10 mouse cellular contexts compared by ENCODE assay signal in the genomic region with DNA sequence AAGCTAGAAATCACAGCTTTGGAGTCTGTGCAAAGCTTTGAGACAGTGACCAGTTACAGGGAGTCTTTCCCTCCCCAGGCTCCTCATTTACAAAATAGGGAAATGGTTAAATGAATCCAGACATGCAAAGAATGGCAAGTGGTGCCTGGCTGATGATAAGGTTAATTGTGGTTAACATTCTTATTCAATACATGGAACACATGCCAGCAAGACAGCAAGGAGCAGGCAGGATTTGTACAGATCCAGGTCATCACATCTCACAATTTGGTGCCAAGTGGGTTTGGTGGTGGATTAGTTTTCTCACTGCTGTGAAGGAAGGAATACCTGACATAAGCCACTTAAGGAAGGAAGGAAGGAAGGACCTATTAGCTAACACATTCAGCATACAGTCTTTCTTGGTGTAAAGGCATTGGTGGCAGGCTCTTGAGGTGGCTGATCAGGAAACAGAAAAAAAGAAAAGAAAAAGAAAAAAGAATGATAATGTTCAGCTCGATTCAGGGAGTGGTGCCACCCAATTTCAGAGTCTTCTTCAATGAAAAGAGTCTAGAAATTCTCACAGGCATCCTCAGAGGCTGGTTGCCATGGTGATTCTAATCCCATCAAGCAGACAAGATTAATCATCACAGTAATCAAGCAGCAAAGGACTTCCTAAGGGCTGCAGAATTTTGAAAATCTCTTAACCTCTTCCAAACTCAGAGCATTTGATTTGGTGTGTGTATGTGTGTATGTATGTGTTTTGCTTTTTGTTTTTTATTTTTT. TPM values are rescaled to one million over a fixed set of nuclear protein-coding genes. Genes with fewer than 3 reads are reported as not detected.
DNase-seq lines count a peak whose midpoint lies in the region; ATAC-seq and TF ChIP-seq lines count a peak whose summit lies in the region.
"Had no signal": no experiment of that assay in that cellular context is flagged by ENCODE, and none has a peak within 500 bp of the region (broad histone marks: within the 10 kb centered on the region; RNA-seq: fewer than 3 reads in every experiment).

No protein-coding gene starts in this region.

- H3K79me2 ChIP-seq in MEL (ENCODE audit: control insufficient read depth, insufficient read depth, low read length, poor library complexity) = no peaks in the 10 kb centered on the region

- WGBS in midbrain, embryonic 10.5 days = 11% methylated on average over 1 of the region's 1 CpGs
- WGBS in kidney, adult 2 months = 56% methylated on average over 1 of the region's 1 CpGs

- no peak overlapping the region for H3K9ac ChIP-seq in MEL (ENCODE audit: control insufficient read depth, low read depth, low read length, poor library complexity, severe bottlenecking)
- H3K9ac ChIP-seq: lung, embryonic 14.5 days had no signal

- peaks cover 0 to 6% of the 10 kb centered on the region in 2 experiments; a peak in 3 of 4 replicates for H3K4me1 ChIP-seq in MEL (ENCODE audit: control insufficient read depth in 1 of 2, insufficient read depth in 2 of 2, low read length in 2 of 2)
- H3K4me1 ChIP-seq in midbrain, embryonic 10.5 days = peaks cover 42% of the 10 kb centered on the region
- H3K4me1 ChIP-seq in kidney, adult 2 months (ENCODE audit: control insufficient read depth, insufficient read depth, low read length) = peaks cover 7% of the 10 kb centered on the region; the same call in 1 of the 2 replicates

- H3K9me3 ChIP-seq in MEL (replicated peaks; ENCODE audit: insufficient read depth, low read length) = no peaks in the 10 kb centered on the region
- H3K9me3 ChIP-seq in midbrain, embryonic 10.5 days (replicated peaks) = no peaks in the 10 kb centered on the region

- peaks cover 0 to 2% of the 10 kb centered on the region in 2 experiments; a peak in 2 of 4 replicates for H3K36me3 ChIP-seq in MEL (ENCODE audit: control insufficient read depth in 1 of 2, insufficient read depth in 2 of 2, low read length in 2 of 2)
- H3K36me3 ChIP-seq in midbrain, embryonic 10.5 days = peaks cover 24% of the 10 kb centered on the region
- H3K36me3 ChIP-seq in kidney, adult 2 months (ENCODE audit: control insufficient read depth, insufficient read depth, low read length) = peaks cover 4% of the 10 kb centered on the region

- 0 out of 4 replicates have a peak, but pooled peaks of 1 of the 2 experiments have one; percentile 18 for TF ChIP-seq EP300 in MEL (IDR thresholded peaks at IDR 0.05; ENCODE audit: low read depth in 1 of 2, low read length in 2 of 2)

- TF ChIP-seq CTCF in MEL (IDR thresholded peaks at IDR 0.05 in 2 of 3, conservative IDR thresholded peaks at IDR 0.05 in 1 of 3; ENCODE audit: control insufficient read depth in 1 of 3, insufficient read depth in 1 of 3, low read depth in 2 of 3, low read length in 3 of 3, poor library complexity in 1 of 3, severe bottlenecking in 1 of 3) = no peak
- TF ChIP-seq CTCF in kidney, adult 2 months (conservative IDR thresholded peaks at IDR 0.05; ENCODE audit: insufficient read depth, insufficient read length, low read depth, low read length) = no peak

- no peak for DNase-seq in frontal cortex, postnatal 10 days (ENCODE audit: low spot score in 2 of 2)
- DNase-seq in MEL (ENCODE audit: low read depth, low spot score) = peak; percentile 21
- peak; percentile 45 for DNase-seq in embryo, embryonic 11 days
- no peak for DNase-seq in midbrain, embryonic 10.5 days (ENCODE audit: low spot score)
- no peak for DNase-seq in adrenal gland, postnatal 10 days
- DNase-seq in kidney, adult 2 months = no peak
- DNase-seq in gastrocnemius, postnatal 14 days = no peak
- DNase-seq: kidney, adult 9 months; lung, embryonic 14.5 days had no signal

- intact Hi-C loops in gastrocnemius, postnatal 14 days (cut with DNase I; ENCODE audit: low total_unique reads) = no loop called here

- TF ChIP-seq RAD21 in MEL (IDR thresholded peaks at IDR 0.05; ENCODE audit: low read depth, low read length) = no peak

- TF ChIP-seq POLR2A in MEL (IDR thresholded peaks at IDR 0.05; ENCODE audit: control insufficient read depth in 1 of 2, insufficient read depth in 1 of 2, low read depth in 1 of 2, low read length in 2 of 2, poor library complexity in 1 of 2) = no peak
- no peak for TF ChIP-seq POLR2A in kidney, adult 2 months (IDR thresholded peaks at IDR 0.05; ENCODE audit: low read depth, low read length)

- no peak overlapping the region for H3K27ac ChIP-seq in MEL (ENCODE audit: control insufficient read depth, low read depth, low read length)
- H3K27ac ChIP-seq in midbrain, embryonic 10.5 days (replicated peaks) = peak overlapping the region; percentile 59
- H3K27ac ChIP-seq in kidney, adult 2 months (ENCODE audit: insufficient read depth, low read depth, low read length) = no peak overlapping the region

- 0 out of 2 replicates have a peak, but pooled peaks have one; percentile 29 for ATAC-seq in frontal cortex, adult (ENCODE audit: low TSS enrichment)

- H3K4me3 ChIP-seq in MEL (ENCODE audit: control insufficient read depth in 1 of 2, insufficient read depth in 1 of 2, low read depth in 2 of 2, low read length in 2 of 2) = no peak overlapping the region
- no peak overlapping the region for H3K4me3 ChIP-seq in midbrain, embryonic 10.5 days
- H3K4me3 ChIP-seq in kidney, adult 2 months (ENCODE audit: insufficient read depth, low read depth, low read length) = no peak overlapping the region

- no peaks in the 10 kb centered on the region for H3K27me3 ChIP-seq in MEL (ENCODE audit: control insufficient read depth in 1 of 2, insufficient read depth in 2 of 2, low read length in 2 of 2)
- H3K27me3 ChIP-seq in midbrain, embryonic 10.5 days (ENCODE audit: low read depth, poor library complexity, severe bottlenecking) = no peaks in the 10 kb centered on the region
- no peaks in the 10 kb centered on the region for H3K27me3 ChIP-seq in kidney, adult 2 months (replicated peaks; ENCODE audit: control insufficient read depth, insufficient read depth, low read length)

TF ChIP-seq in MEL, 35 proteins besides CTCF, POLR2A, EP300 and RAD21:
- TF ChIP-seq TAL1 (IDR thresholded peaks at IDR 0.05; ENCODE audit: low read length) = peak; percentile 15; the same call in 1 of the 2 replicates
- no peak for TF ChIP-seq SIN3A (IDR thresholded peaks at IDR 0.05; ENCODE audit: low read length)
- TF ChIP-seq GATA1 (IDR thresholded peaks at IDR 0.05; ENCODE audit: low read depth, low read length) = 0 out of 2 replicates have a peak, but pooled peaks have one; percentile 7
- TF ChIP-seq RCOR1 (IDR thresholded peaks at IDR 0.05; ENCODE audit: low read depth, low read length) = peak; percentile 58

RNA-seq across cellular contexts. Expression of gene Bag3, which starts 27.1 kb away (rescaled TPM):
- 5.1 and 5.8 TPM in 2 replicates for total RNA-seq in MEL (2012; rRNA removed)
- 10 to 100 TPM in 1 of 2 experiments, not detected in 1; 13.4 TPM for polyA plus RNA-seq in MEL (2012; ENCODE audit: insufficient read depth in 1 of 2, insufficient read length in 2 of 2, low read depth in 1 of 2, low replicate concordance in 2 of 2, missing spikeins in 1 of 2)
- polyA plus RNA-seq in midbrain, embryonic 10.5 days (2016; fragmentation: Nextera tagmentation; extraction: Ambion mirVana) = 6.4 and 7.2 TPM in 2 replicates
- total RNA-seq in adrenal gland, postnatal 10 days (2021) = 100 to 1,000 TPM in 1 of 2 experiments, 10 to 100 TPM in 1; 77.1 to 125 TPM
- polyA plus RNA-seq in kidney, adult 2 months (2012; rRNA removed) = 27.6 and 28.3 TPM in 2 replicates
- total RNA-seq in gastrocnemius, postnatal 14 days (2021) = 100 to 1,000 TPM; 111 to 112 TPM

Comparison
In these comparisons a context has a peak if more than half of its experiments do, and no peak if none do; other contexts are left out.
1. DNase-seq: peak in MEL (single experiment) and embryo, embryonic 11 days (single experiment); none in frontal cortex, postnatal 10 days (0 of 2), midbrain, embryonic 10.5 days (single experiment), adrenal gland, postnatal 10 days (single experiment), kidney, adult 2 months (single experiment) and gastrocnemius, postnatal 14 days (single experiment).
2. RNA of gene Bag3, which starts 27.1 kb away (total RNA-seq): 77.1 to 125 TPM in adrenal gland, postnatal 10 days and 111 to 112 TPM in gastrocnemius, postnatal 14 days; 5.1 to 5.8 TPM in MEL; every median in the first group is over 10 times any median in the second.